Mouse (Mus musculus) limb, embryonic 15.5 days (tissue): ENCODE results near the gene Zfand3. TPM values are rescaled to one million over a fixed set of nuclear protein-coding genes. Genes with fewer than 3 reads are reported as not detected.
A peak's percentile ranks its signal among the peaks of the same experiment; 100 is the strongest.

Experiments used
- ATAC-seq: fragments of 200-750 bp; cut with Nextera tagmentation; 2 replicates; pipeline ENCODE4 v1.8.0; 2017; ENCODE audit warnings: low read depth, moderate TSS enrichment; ENCODE audit not compliant: insufficient number of reproducible peaks, low FRiP score, low TSS enrichment
- H3K27ac ChIP-seq: fragments of 300-500 bp; sonication (generic); 2 replicates; pipeline ENCODE4 v1.5.1; 2015; ENCODE audit warnings: moderate library complexity, mild to moderate bottlenecking, inconsistent platforms
- H3K27me3 ChIP-seq: fragments of 300-500 bp; sonication (generic); 2 replicates; pipeline ENCODE4 v1.6.1; 2015; ENCODE audit warnings: inconsistent platforms
- H3K36me3 ChIP-seq: fragments of 300-500 bp; sonication (generic); 2 replicates; pipeline ENCODE4 v1.6.1; 2015; ENCODE audit warnings: inconsistent platforms
- H3K4me1 ChIP-seq: fragments of 300-500 bp; sonication (generic); 2 replicates; pipeline ENCODE4 v1.6.1; 2015; ENCODE audit warnings: inconsistent platforms
- H3K4me2 ChIP-seq: fragments of 300-500 bp; sonication (generic); 2 replicates; pipeline ENCODE4 v1.6.1; 2015; ENCODE audit warnings: mild to moderate bottlenecking, inconsistent platforms
- H3K4me3 ChIP-seq: fragments of 300-500 bp; sonication (generic); 2 replicates; pipeline ENCODE4 v1.5.1; 2015; ENCODE audit warnings: mild to moderate bottlenecking, inconsistent platforms
- H3K9ac ChIP-seq: fragments of 300-500 bp; sonication (generic); 2 replicates; pipeline ENCODE4 v1.6.1; 2015; ENCODE audit warnings: inconsistent platforms
- H3K9me3 ChIP-seq: fragments of 300-500 bp; sonication (generic); 2 replicates; pipeline ENCODE4 v1.6.1; 2016; ENCODE audit warnings: inconsistent platforms
- WGBS: fragments of 180-500 bp; shearing (Covaris S2); methylation state at CpG from one replicate; pipeline ENCODE4 v1.1.7; 2015; 5-methylcytosine and 5-hydroxymethylcytosine counted together
- polyA plus RNA-seq: library from polyadenylated mRNA; unstranded; fragments of >200 nt; fragmentation: Nextera tagmentation; extraction: Ambion mirVana; gene quantifications from 2 replicates; pipeline ENCODE4 v1.2.1, GENCODE M21; 2015

The Zfand3 gene
- polyA plus RNA-seq, 1 experiment from 2014 or later, result 53.1 TPM

GRCm38 (mm10) chr17:30198422-30198821 is 193.9 kb downstream of the Zfand3 start:
- no peak for ATAC-seq

GRCm38 (mm10) chr17:30199374-30200247 is 195.1 kb downstream of the Zfand3 start:
- H3K9ac ChIP-seq, result no peak overlapping the region
- no peak overlapping the region for H3K4me3 ChIP-seq
- H3K4me1 ChIP-seq, result peaks cover 90% of the 10 kb centered on the region
- H3K9me3 ChIP-seq, result no peaks in the 10 kb centered on the region
- no peak for ATAC-seq
- H3K27ac ChIP-seq, result peak overlapping the region; percentile 62
- no peaks in the 10 kb centered on the region for H3K36me3 ChIP-seq
- no peaks in the 10 kb centered on the region for H3K27me3 ChIP-seq
- 65% methylated on average over 13 of the region's 13 CpGs for WGBS
- H3K4me2 ChIP-seq, result no peak overlapping the region

More at GRCm38 (mm10) chr17:30198422-30198821, 193.9 kb downstream of the Zfand3 start:
- no peak overlapping the region for H3K4me2 ChIP-seq
- no peak overlapping the region for H3K9ac ChIP-seq
- H3K27ac ChIP-seq, result peak overlapping the region; percentile 62
- no peaks in the 10 kb centered on the region; the same call in 1 of the 2 replicates for H3K36me3 ChIP-seq
- no peaks in the 10 kb centered on the region for H3K9me3 ChIP-seq
- peaks cover 85% of the 10 kb centered on the region for H3K4me1 ChIP-seq
- WGBS, result 58% methylated on average over 10 of the region's 10 CpGs
- no peak overlapping the region for H3K4me3 ChIP-seq
- no peaks in the 10 kb centered on the region for H3K27me3 ChIP-seq

- H3K4me1 ChIP-seq, result peaks cover 93% of the 10 kb centered on the region
- H3K27me3 ChIP-seq, result no peaks in the 10 kb centered on the region
- no peak overlapping the region for H3K4me2 ChIP-seq
- no peak overlapping the region for H3K4me3 ChIP-seq
- H3K36me3 ChIP-seq, result no peaks in the 10 kb centered on the region
- no peak overlapping the region for H3K9ac ChIP-seq
- peak overlapping the region; percentile 62; the same call in 1 of the 2 replicates for H3K27ac ChIP-seq
- no peaks in the 10 kb centered on the region for H3K9me3 ChIP-seq
- ATAC-seq, result no peak
- 72% methylated on average over 4 of the region's 4 CpGs for WGBS
Observed at GRCm38 (mm10) chr17:30200283-30200682, 195.8 kb downstream of the Zfand3 start.

- no peak overlapping the region for H3K27ac ChIP-seq
- ATAC-seq, result no peak
- H3K4me2 ChIP-seq, result no peak overlapping the region
- H3K36me3 ChIP-seq, result peaks cover 23% of the 10 kb centered on the region
- H3K4me1 ChIP-seq, result peaks cover 58% of the 10 kb centered on the region
- WGBS, result 86% methylated on average over 17 of the region's 17 CpGs
- no peak overlapping the region for H3K9ac ChIP-seq
- no peaks in the 10 kb centered on the region for H3K27me3 ChIP-seq
- no peak overlapping the region for H3K4me3 ChIP-seq
- H3K9me3 ChIP-seq, result no peaks in the 10 kb centered on the region
Observed at GRCm38 (mm10) chr17:30205062-30205825, 200.7 kb downstream of the Zfand3 start.

- Histone ChIP-seq H3K9ac (no peak overlapping the region), H3K9me3 (no peaks in the 10 kb centered on the region), H3K36me3 (peaks cover 45% of the 10 kb centered on the region), H3K4me3 (no peak overlapping the region), H3K27me3 (no peaks in the 10 kb centered on the region), H3K4me2 (no peak overlapping the region), H3K27ac (no peak overlapping the region), H3K4me1 (peaks cover 17% of the 10 kb centered on the region; the same call in 1 of the 2 replicates)
- 93% methylated on average over 8 of the region's 8 CpGs for WGBS
- ATAC-seq, result no peak
Observed at GRCm38 (mm10) chr17:30210262-30210661, 205.7 kb downstream of the Zfand3 start.

GRCm38 (mm10) chr17:30210936-30211335 is 206.4 kb downstream of the Zfand3 start:
- no peak overlapping the region for H3K27ac ChIP-seq
- no peak for ATAC-seq
- peaks cover 45% of the 10 kb centered on the region for H3K36me3 ChIP-seq
- H3K4me3 ChIP-seq, result no peak overlapping the region
- H3K9ac ChIP-seq, result no peak overlapping the region
- no peaks in the 10 kb centered on the region for H3K27me3 ChIP-seq
- H3K4me1 ChIP-seq, result 0 out of 2 replicates have a peak, but pooled peaks cover 15% of the 10 kb centered on the region
- no peaks in the 10 kb centered on the region for H3K9me3 ChIP-seq
- WGBS, result 88% methylated on average over 6 of the region's 6 CpGs
- no peak overlapping the region for H3K4me2 ChIP-seq

- H3K9ac ChIP-seq, result no peak overlapping the region
- H3K27ac ChIP-seq, result peak overlapping the region; percentile 51
- ATAC-seq, result no peak
- WGBS, result 70% methylated on average over 12 of the region's 12 CpGs
- H3K4me2 ChIP-seq, result no peak overlapping the region
- H3K4me1 ChIP-seq, result 0 out of 2 replicates have a peak, but pooled peaks cover 16% of the 10 kb centered on the region
- peaks cover 45% of the 10 kb centered on the region for H3K36me3 ChIP-seq
- H3K27me3 ChIP-seq, result no peaks in the 10 kb centered on the region
- H3K9me3 ChIP-seq, result no peaks in the 10 kb centered on the region
- no peak overlapping the region for H3K4me3 ChIP-seq
Observed at GRCm38 (mm10) chr17:30212647-30213046, 208.1 kb downstream of the Zfand3 start.

GRCm38 (mm10) chr17:30213371-30213770 is 208.8 kb downstream of the Zfand3 start:
- Histone ChIP-seq H3K27ac (no peak overlapping the region), H3K9ac (no peak overlapping the region), H3K9me3 (no peaks in the 10 kb centered on the region), H3K27me3 (no peaks in the 10 kb centered on the region), H3K4me3 (no peak overlapping the region), H3K4me1 (0 out of 2 replicates have a peak, but pooled peaks cover 16% of the 10 kb centered on the region), H3K36me3 (peaks cover 40% of the 10 kb centered on the region), H3K4me2 (no peak overlapping the region)
- 88% methylated on average over 5 of the region's 5 CpGs for WGBS
- no peak for ATAC-seq

- Histone ChIP-seq H3K4me3 (no peak overlapping the region), H3K27ac (no peak overlapping the region), H3K9ac (no peak overlapping the region), H3K36me3 (peaks cover 38% of the 10 kb centered on the region), H3K27me3 (no peaks in the 10 kb centered on the region), H3K4me2 (no peak overlapping the region), H3K9me3 (no peaks in the 10 kb centered on the region), H3K4me1 (0 out of 2 replicates have a peak, but pooled peaks cover 12% of the 10 kb centered on the region)
- ATAC-seq, result no peak
- 80% methylated on average over 6 of the region's 6 CpGs for WGBS
Observed at GRCm38 (mm10) chr17:30214393-30214792, 209.9 kb downstream of the Zfand3 start.

GRCm38 (mm10) chr17:30215741-30216140 is 211.2 kb downstream of the Zfand3 start:
- no peaks in the 10 kb centered on the region for H3K9me3 ChIP-seq
- no peaks in the 10 kb centered on the region for H3K27me3 ChIP-seq
- 0 out of 2 replicates have a peak, but pooled peaks cover 10% of the 10 kb centered on the region for H3K4me1 ChIP-seq
- H3K4me2 ChIP-seq, result no peak overlapping the region
- no peak for ATAC-seq
- WGBS, result 76% methylated on average over 4 of the region's 4 CpGs
- H3K9ac ChIP-seq, result no peak overlapping the region
- no peak overlapping the region for H3K27ac ChIP-seq
- no peak overlapping the region for H3K4me3 ChIP-seq
- H3K36me3 ChIP-seq, result peaks cover 30% of the 10 kb centered on the region

- Histone ChIP-seq H3K27me3 (no peaks in the 10 kb centered on the region), H3K9ac (no peak overlapping the region), H3K4me1 (peaks cover 47% of the 10 kb centered on the region), H3K36me3 (peaks cover 13% of the 10 kb centered on the region; the same call in 1 of the 2 replicates), H3K9me3 (no peaks in the 10 kb centered on the region), H3K27ac (no peak overlapping the region), H3K4me2 (no peak overlapping the region), H3K4me3 (no peak overlapping the region)
- WGBS, result 69% methylated on average over 14 of the region's 14 CpGs
- no peak for ATAC-seq
Observed at GRCm38 (mm10) chr17:30221677-30222076, 217.1 kb downstream of the Zfand3 start.

GRCm38 (mm10) chr17:30222361-30222760 is 217.8 kb downstream of the Zfand3 start:
- Histone ChIP-seq H3K27me3 (no peaks in the 10 kb centered on the region), H3K36me3 (peaks cover 13% of the 10 kb centered on the region; the same call in 1 of the 2 replicates), H3K4me1 (peaks cover 43% of the 10 kb centered on the region), H3K4me2 (no peak overlapping the region), H3K27ac (no peak overlapping the region), H3K4me3 (no peak overlapping the region), H3K9ac (no peak overlapping the region), H3K9me3 (no peaks in the 10 kb centered on the region)
- ATAC-seq, result no peak
- 70% methylated on average over 11 of the region's 11 CpGs for WGBS
